Mouse (Mus musculus) forebrain, embryonic 11.5 days (tissue): ENCODE measurements around the gene Rtp1. TPM values are rescaled to one million over a fixed set of nuclear protein-coding genes. Genes with fewer than 3 reads are reported as not detected.

Source experiments
- ATAC-seq: fragments of 200-750 bp; cut with Nextera tagmentation; replicated peaks from 2 replicates; pipeline ENCODE4 v1.8.0; 2017; ENCODE audit warnings: moderate TSS enrichment; ENCODE audit not compliant: low FRiP score
- DNase-seq: peaks from one replicate; pipeline ENCODE4 v3.0.0-alpha.2; 2017; ENCODE audit warnings: low spot score
- H3K27ac ChIP-seq: fragments of 300-500 bp; sonication (generic); 2 replicates; pipeline ENCODE4 v1.5.1; 2014; ENCODE audit warnings: low read depth, low read length
- H3K27me3 ChIP-seq: fragments of 300-500 bp; sonication (generic); 2 replicates; pipeline ENCODE4 v1.6.1; 2014; ENCODE audit warnings: mild to moderate bottlenecking, low read length, mixed read lengths; ENCODE audit not compliant: control insufficient read depth, insufficient read depth
- H3K36me3 ChIP-seq: fragments of 300-500 bp; sonication (generic); 2 replicates; pipeline ENCODE4 v1.6.1; 2014; ENCODE audit warnings: mild to moderate bottlenecking, low read length, moderate library complexity, mixed read lengths; ENCODE audit not compliant: control insufficient read depth, insufficient read depth
- H3K4me1 ChIP-seq: fragments of 300-500 bp; sonication (generic); replicated peaks from 2 replicates; pipeline ENCODE4 v1.6.1; 2014; ENCODE audit warnings: low read length, mixed read lengths; ENCODE audit not compliant: control insufficient read depth, insufficient read depth
- H3K4me2 ChIP-seq: fragments of 300-500 bp; sonication (generic); 2 replicates; pipeline ENCODE4 v1.6.1; 2014; ENCODE audit warnings: low read depth, mild to moderate bottlenecking, low read length, moderate library complexity, mixed read lengths; ENCODE audit not compliant: severe bottlenecking
- H3K4me3 ChIP-seq: fragments of 300-500 bp; sonication (generic); 2 replicates; pipeline ENCODE4 v1.5.1; 2014; ENCODE audit warnings: low read depth, low read length
- H3K9ac ChIP-seq: fragments of 300-500 bp; sonication (generic); 2 replicates; pipeline ENCODE4 v1.6.1; 2014; ENCODE audit warnings: low read length
- H3K9me3 ChIP-seq: fragments of 300-500 bp; sonication (generic); 2 replicates; pipeline ENCODE4 v1.6.1; 2016; ENCODE audit warnings: low read length, mixed read lengths; ENCODE audit not compliant: control insufficient read depth
- WGBS: fragments of 180-500 bp; shearing (Covaris S2); extraction: QIAGEN DNeasy Blood & Tissue Kit; methylation state at CpG from one replicate; pipeline ENCODE4 v1.1.7; 2014; 5-methylcytosine and 5-hydroxymethylcytosine counted together
- polyA plus RNA-seq: library from polyadenylated mRNA; unstranded; fragments of >200 nt; fragmentation: Nextera tagmentation; extraction: Ambion mirVana; gene quantifications from 2 replicates; pipeline ENCODE4 v1.2.1, GENCODE M21; 2014

Rtp1 gene
- 0.15 and 0.19 TPM in 2 replicates for polyA plus RNA-seq

DNA sequence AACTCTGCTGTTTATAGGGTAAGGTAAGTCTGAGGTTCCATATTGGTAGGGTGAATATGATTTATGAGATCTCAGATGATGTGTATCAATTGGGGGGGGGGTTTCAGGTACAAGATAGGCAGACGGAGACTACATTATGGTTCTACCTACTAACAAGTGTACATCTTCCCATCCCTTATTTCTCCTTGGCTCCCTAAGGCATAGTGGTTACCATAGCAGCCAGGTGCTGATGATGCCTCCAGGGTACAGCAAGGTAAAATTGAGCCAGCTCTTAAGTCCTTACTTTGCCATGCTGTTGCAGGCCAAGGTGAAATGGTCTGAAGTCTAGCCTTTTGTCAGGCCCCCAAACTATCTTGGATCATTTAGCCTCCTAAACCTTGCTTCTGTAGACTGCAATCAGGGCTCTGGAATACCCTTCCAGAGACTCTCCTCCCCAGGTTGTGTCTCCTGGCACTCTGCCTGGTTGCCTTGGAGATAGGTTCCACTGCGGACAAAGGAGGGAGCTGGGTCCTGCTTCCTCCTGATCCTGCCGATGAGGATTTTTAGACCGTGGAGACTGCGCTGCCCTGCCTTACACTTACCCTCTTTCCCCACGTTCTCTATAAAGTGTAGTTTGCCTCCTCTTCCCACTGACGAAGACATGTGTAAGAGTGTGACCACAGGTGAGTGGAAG, at the start of gene Rtp1:
Gene Rtp1, plus strand, starts transcription at position 487 of the 673 bp plus-strand sequence.
- H3K9me3 ChIP-seq, result no peaks in the 10 kb centered on the region
- WGBS, result 93% methylated on average over 7 of the region's 7 CpGs
- H3K36me3 ChIP-seq, result no peaks in the 10 kb centered on the region
- no peak within 1 kb of the TSS for H3K4me3 ChIP-seq
- no peak within 1 kb of the TSS for H3K27ac ChIP-seq
- H3K4me2 ChIP-seq, result no peak within 1 kb of the TSS
- no peaks in the 10 kb centered on the region for H3K4me1 ChIP-seq
- H3K27me3 ChIP-seq, result no peaks in the 10 kb centered on the region
- no peak for DNase-seq
- no peak for ATAC-seq
- no peak within 1 kb of the TSS for H3K9ac ChIP-seq

DNA sequence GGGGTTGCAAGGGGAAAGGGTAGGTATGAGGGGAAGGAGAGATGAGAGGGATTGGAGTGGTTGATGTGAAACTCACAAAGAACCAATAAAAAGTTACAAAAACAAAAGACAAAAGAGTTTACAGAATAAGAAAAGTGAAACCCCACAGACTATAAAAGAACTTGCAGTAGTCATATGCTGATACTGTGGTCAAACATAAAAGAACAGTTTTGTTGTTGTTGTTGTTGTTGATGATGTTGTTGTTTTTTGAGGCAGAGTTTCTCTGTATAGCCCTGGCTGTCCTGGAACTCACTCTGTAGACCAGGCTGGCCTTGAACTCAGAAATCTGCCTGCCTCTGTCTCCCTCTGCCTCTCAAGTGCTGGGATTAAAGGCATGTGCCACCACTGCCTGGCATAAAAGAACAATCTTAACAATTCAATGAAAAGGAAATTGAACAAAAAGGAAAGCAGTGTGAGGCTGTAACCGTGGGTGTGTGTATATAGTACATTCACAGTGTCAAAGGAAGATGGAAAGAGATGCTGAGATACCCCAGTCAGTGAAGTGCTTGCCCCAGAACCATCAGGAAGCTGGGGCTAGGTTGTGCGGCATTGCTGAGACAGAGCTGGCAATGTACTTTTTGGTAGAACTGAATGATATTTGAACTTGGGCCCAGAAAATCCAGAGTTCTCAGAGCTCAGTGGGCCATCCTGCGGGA, 49.2 kb upstream of the Rtp1 start:
- H3K9ac ChIP-seq, result no peak overlapping the region
- ATAC-seq (no peak), DNase-seq (no peak)
- no peak overlapping the region for H3K27ac ChIP-seq
- H3K27me3 ChIP-seq, result no peaks in the 10 kb centered on the region
- H3K36me3 ChIP-seq, result no peaks in the 10 kb centered on the region
- no peaks in the 10 kb centered on the region for H3K4me1 ChIP-seq
- no peak overlapping the region for H3K4me2 ChIP-seq
- WGBS, result 80% methylated on average over 3 of the region's 3 CpGs
- H3K4me3 ChIP-seq, result no peak overlapping the region
- no peaks in the 10 kb centered on the region for H3K9me3 ChIP-seq

GRCm38 (mm10) chr16:23384304-23384703, 44.6 kb upstream of the Rtp1 start:
- no peaks in the 10 kb centered on the region for H3K9me3 ChIP-seq
- H3K4me3 ChIP-seq, result no peak overlapping the region
- H3K27me3 ChIP-seq, result no peaks in the 10 kb centered on the region
- DNase-seq, result no peak
- H3K4me1 ChIP-seq, result no peaks in the 10 kb centered on the region
- no peak for ATAC-seq
- no peak overlapping the region for H3K9ac ChIP-seq
- H3K36me3 ChIP-seq, result no peaks in the 10 kb centered on the region
- no peak overlapping the region for H3K4me2 ChIP-seq
- no peak overlapping the region for H3K27ac ChIP-seq

DNA sequence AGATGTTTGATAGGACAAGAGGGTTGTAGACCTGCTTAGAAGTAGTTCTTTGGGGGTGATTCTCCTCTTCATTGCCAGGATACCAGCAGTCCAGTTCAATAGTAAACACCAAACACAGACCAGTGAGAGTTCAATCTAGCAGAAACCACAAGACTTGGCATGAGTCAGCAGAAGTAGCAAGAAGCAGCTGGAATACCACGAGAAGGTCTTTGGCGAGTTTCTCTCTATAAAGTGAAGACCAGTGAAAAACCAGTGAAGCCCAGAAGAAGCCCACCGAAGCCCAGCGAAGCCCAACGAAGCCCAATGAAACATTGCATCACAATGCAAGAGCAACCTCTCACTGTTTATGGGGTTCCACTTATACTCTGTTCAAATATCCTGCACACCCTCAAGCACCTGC, 31.0 kb upstream of the Rtp1 start:
- no peaks in the 10 kb centered on the region for H3K4me1 ChIP-seq
- no peaks in the 10 kb centered on the region for H3K27me3 ChIP-seq
- ATAC-seq (no peak), DNase-seq (no peak)
- no peaks in the 10 kb centered on the region for H3K9me3 ChIP-seq
- 92% methylated on average over 5 of the region's 5 CpGs for WGBS
- H3K36me3 ChIP-seq, result no peaks in the 10 kb centered on the region
- H3K4me3 ChIP-seq, result no peak overlapping the region
- H3K27ac ChIP-seq, result no peak overlapping the region
- no peak overlapping the region for H3K4me2 ChIP-seq
- no peak overlapping the region for H3K9ac ChIP-seq

DNA sequence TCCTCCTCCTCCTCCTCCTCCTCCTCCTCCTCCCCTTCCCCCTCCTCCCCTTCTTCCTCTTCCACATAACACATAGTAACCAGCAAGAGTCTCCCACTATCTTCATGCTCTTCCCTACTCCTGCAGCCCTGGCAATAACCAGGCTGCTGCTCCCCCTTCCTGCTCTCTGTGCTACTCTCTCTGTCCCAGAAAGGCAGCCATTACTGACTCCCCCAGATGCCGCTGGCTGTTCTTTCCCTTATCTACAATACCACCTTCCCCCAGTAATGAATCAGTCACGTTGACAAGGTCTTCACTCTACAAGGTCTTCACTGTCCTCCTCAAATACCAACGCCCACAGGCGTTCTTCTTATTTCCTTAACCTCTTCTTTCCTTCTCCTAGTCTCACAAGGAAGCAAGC, 27.5 kb upstream of the Rtp1 start:
- DNase-seq, result no peak
- H3K27me3 ChIP-seq, result no peaks in the 10 kb centered on the region
- no peaks in the 10 kb centered on the region for H3K4me1 ChIP-seq
- WGBS, result 66% methylated on average over 4 of the region's 4 CpGs
- no peak overlapping the region for H3K4me2 ChIP-seq
- no peaks in the 10 kb centered on the region for H3K36me3 ChIP-seq
- H3K9me3 ChIP-seq, result no peaks in the 10 kb centered on the region
- no peak overlapping the region for H3K9ac ChIP-seq
- no peak overlapping the region for H3K27ac ChIP-seq
- H3K4me3 ChIP-seq, result no peak overlapping the region
- no peak for ATAC-seq

DNA sequence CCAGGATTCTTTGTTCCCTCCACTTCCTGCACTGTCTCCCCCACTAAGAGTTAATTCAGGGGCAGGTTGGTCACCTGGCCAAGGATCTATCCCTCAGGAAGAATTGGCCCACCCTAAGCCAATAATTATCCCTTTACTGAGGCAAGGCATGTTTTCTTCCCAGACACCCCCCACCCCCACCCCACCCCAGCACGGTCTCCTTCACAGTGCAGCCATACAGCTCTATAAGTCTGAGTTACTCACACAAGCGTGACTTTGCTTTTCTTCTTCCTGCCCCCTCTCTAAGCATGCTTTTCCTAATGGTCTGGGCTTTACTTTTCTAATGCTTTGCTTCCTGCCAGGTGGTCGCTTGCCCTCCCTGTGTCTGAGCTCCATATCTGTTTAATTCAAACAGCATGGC, 27.0 kb upstream of the Rtp1 start:
- DNase-seq, result no peak
- no peak overlapping the region for H3K27ac ChIP-seq

DNA sequence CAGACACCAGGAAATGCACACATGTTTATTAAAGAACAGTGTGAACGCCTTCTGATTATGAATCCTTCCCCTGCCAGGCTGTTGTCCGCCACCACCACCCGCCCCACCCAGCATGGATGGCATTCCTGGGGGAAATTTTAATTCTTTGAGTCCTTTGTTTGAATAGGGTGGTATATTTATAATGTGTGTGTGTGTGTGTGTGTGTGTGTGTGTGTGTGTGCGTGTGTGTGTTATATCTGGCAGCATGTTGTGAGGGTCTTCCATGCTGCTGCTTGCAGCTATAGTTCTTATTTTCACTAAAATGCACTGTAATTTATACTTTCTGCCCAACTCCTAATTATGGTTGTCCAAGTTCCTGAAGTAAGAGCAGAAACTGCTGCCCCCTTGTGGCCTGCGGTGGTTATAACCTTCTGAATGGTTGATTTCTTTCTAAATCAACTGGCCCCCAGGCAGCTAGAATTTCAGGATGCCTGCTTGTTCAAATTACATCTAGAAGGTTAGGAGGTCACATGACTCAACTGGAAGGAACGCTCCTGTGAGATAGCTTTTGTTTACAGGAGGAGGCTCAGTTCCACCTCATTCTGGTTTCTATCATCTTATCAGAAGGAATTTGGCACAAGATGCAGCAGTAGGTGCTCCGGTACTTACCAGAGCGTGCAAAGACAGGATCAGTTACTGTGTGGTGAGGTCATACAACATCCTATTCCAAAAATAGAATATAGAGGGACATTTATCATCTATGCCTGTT, 25.8 kb upstream of the Rtp1 start:
- H3K9ac ChIP-seq, result no peak overlapping the region
- no peaks in the 10 kb centered on the region for H3K27me3 ChIP-seq
- WGBS, result 56% methylated on average over 8 of the region's 8 CpGs
- no peak overlapping the region for H3K4me2 ChIP-seq
- ATAC-seq, result no peak
- H3K36me3 ChIP-seq, result no peaks in the 10 kb centered on the region
- H3K4me1 ChIP-seq, result no peaks in the 10 kb centered on the region
- H3K27ac ChIP-seq, result no peak overlapping the region
- no peak overlapping the region for H3K4me3 ChIP-seq
- DNase-seq, result peak; percentile 86
- no peaks in the 10 kb centered on the region for H3K9me3 ChIP-seq

More for the DNA sequence above, 27.0 kb upstream of the Rtp1 start:
- 57% methylated on average over 3 of the region's 3 CpGs for WGBS
- no peak for ATAC-seq
- H3K36me3 ChIP-seq, result no peaks in the 10 kb centered on the region
- no peak overlapping the region for H3K4me2 ChIP-seq
- H3K27me3 ChIP-seq, result no peaks in the 10 kb centered on the region
- no peaks in the 10 kb centered on the region for H3K4me1 ChIP-seq
- H3K4me3 ChIP-seq, result no peak overlapping the region
- no peaks in the 10 kb centered on the region for H3K9me3 ChIP-seq
- H3K9ac ChIP-seq, result no peak overlapping the region

GRCm38 (mm10) chr16:23412930-23413329, 16.0 kb upstream of the Rtp1 start:
- Histone ChIP-seq H3K4me2 (no peak overlapping the region), H3K4me1 (0 out of 2 replicates have a peak, but pooled peaks cover 1% of the 10 kb centered on the region), H3K9ac (no peak overlapping the region), H3K36me3 (no peaks in the 10 kb centered on the region), H3K4me3 (no peak overlapping the region), H3K27ac (no peak overlapping the region), H3K27me3 (no peaks in the 10 kb centered on the region), H3K9me3 (no peaks in the 10 kb centered on the region)
- 85% methylated on average over 6 of the region's 6 CpGs for WGBS
- no peak for ATAC-seq
- DNase-seq, result no peak
